Mouse (Mus musculus) right cerebral cortex, postnatal 10 days (tissue): ENCODE results near the gene Ankrd2.
A peak's percentile ranks its signal among the peaks of the same experiment; 100 is the strongest.

Experiments used
- DNase-seq, 2 experiments: peaks; one replicate each; pipeline ENCODE4 v3.0.0; 2021; ENCODE audit warnings: low spot score in 2 of 2

The Ankrd2 gene

GRCm38 (mm10) chr19:42035456-42036248 lies at the start of gene Ankrd2:
Ankrd2 (plus strand) TSS chr19:42036000.
- DNase-seq: peak; percentile 85 to 86

- DNase-seq: no peak
Measured at GRCm38 (mm10) chr19:41987206-41987605, 48.6 kb upstream of the Ankrd2 start.

GRCm38 (mm10) chr19:41989810-41990209 lies 46.0 kb upstream of the Ankrd2 start:
- DNase-seq: peak in 1 of 2 experiments; percentile 44

- no peak for DNase-seq
Measured at GRCm38 (mm10) chr19:41991926-41992477, 43.8 kb upstream of the Ankrd2 start.

- no peak for DNase-seq
Measured at GRCm38 (mm10) chr19:41992971-41993370, 42.8 kb upstream of the Ankrd2 start.

GRCm38 (mm10) chr19:41993484-41993883 lies 42.3 kb upstream of the Ankrd2 start:
- peak; percentile 87 to 89 for DNase-seq

GRCm38 (mm10) chr19:41994023-41994422 lies 41.8 kb upstream of the Ankrd2 start:
- no peak for DNase-seq

- DNase-seq: no peak
Measured at GRCm38 (mm10) chr19:41995483-41995882, 40.3 kb upstream of the Ankrd2 start.

- no peak for DNase-seq
Measured at GRCm38 (mm10) chr19:41997090-41997489, 38.7 kb upstream of the Ankrd2 start.

- DNase-seq: no peak
Measured at GRCm38 (mm10) chr19:41998770-41999548, 36.8 kb upstream of the Ankrd2 start.

GRCm38 (mm10) chr19:41999688-42000283 lies 36.0 kb upstream of the Ankrd2 start:
- no peak for DNase-seq

- no peak for DNase-seq
Measured at GRCm38 (mm10) chr19:42000446-42000958, 35.3 kb upstream of the Ankrd2 start.

- DNase-seq: no peak
Measured at GRCm38 (mm10) chr19:42001253-42001980, 34.4 kb upstream of the Ankrd2 start.

- DNase-seq: no peak
Measured at GRCm38 (mm10) chr19:42004258-42004657, 31.5 kb upstream of the Ankrd2 start.

- peak; percentile 46 to 56 for DNase-seq
Measured at GRCm38 (mm10) chr19:42005616-42006015, 30.2 kb upstream of the Ankrd2 start.

- no peak for DNase-seq
Measured at GRCm38 (mm10) chr19:42006568-42006967, 29.2 kb upstream of the Ankrd2 start.

- no peak for DNase-seq
Measured at GRCm38 (mm10) chr19:42008586-42008985, 27.2 kb upstream of the Ankrd2 start.

- DNase-seq: no peak
Measured at GRCm38 (mm10) chr19:42009067-42009466, 26.7 kb upstream of the Ankrd2 start.

GRCm38 (mm10) chr19:42010436-42010835 lies 25.4 kb upstream of the Ankrd2 start:
- no peak for DNase-seq

- no peak for DNase-seq
Measured at GRCm38 (mm10) chr19:42011123-42011522, 24.7 kb upstream of the Ankrd2 start.

- no peak for DNase-seq
Measured at GRCm38 (mm10) chr19:42014231-42014825, 21.5 kb upstream of the Ankrd2 start.
